Mouse (Mus musculus): ENCODE measurements around the gene Car2. TPM values are rescaled to one million over a fixed set of nuclear protein-coding genes. Genes with fewer than 3 reads are reported as not detected.

Car2 gene
- polyA plus RNA-seq, 1 experiment from 2014 or later = 105 TPM

DNA sequence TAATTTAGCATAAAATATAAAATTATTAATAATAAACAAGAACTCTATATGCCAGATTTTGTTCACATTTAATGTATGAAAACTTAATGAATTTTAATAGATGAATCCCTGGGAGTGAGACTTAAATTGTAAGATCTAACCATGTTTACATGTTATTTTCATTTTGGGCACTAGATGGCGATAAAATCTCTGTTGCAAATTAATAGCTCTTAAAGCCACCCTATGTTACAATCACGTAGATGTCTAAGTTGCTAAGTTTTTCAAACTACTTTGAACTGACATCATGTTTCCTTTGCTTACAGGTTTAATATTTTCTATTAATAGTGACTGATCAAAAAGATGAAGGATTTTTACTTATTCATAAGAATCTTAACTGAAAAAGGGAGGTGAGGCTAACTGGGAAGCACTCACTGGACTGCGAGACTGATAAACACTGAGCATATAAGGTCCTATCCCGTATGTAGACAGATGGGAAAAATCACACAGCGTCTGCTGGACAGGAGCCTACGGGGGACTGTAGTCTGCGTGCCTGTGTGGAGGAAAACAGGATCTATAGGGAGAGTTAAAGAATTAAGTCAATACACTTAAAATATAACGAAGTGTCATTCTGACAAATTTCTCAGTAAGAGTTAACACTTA is 11.6 kb upstream of the Car2 start:
- 49% methylated on average over 8 of the region's 8 CpGs for WGBS
- DNase-seq (ENCODE audit: low spot score) (peak; percentile 74), ATAC-seq (ENCODE audit: low FRiP score) (0 out of 2 replicates have a peak, but pooled peaks have one; percentile 25)
- Histone ChIP-seq H3K27ac (ENCODE audit: low read depth, low read length) (no peak overlapping the region), H3K4me2 (replicated peaks; ENCODE audit: low read depth, low read length) (no peak overlapping the region), H3K27me3 (ENCODE audit: control insufficient read depth, insufficient read depth, low read length) (no peaks in the 10 kb centered on the region), H3K9ac (ENCODE audit: low read depth, low read length) (no peak overlapping the region), H3K4me1 (replicated peaks; ENCODE audit: control insufficient read depth, insufficient read depth, low read length) (no peaks in the 10 kb centered on the region), H3K9me3 (ENCODE audit: control insufficient read depth, low read length) (no peaks in the 10 kb centered on the region), H3K36me3 (ENCODE audit: control insufficient read depth, insufficient read depth, low read length) (no peaks in the 10 kb centered on the region), H3K4me3 (ENCODE audit: low read depth, low read length) (no peak overlapping the region)

DNA sequence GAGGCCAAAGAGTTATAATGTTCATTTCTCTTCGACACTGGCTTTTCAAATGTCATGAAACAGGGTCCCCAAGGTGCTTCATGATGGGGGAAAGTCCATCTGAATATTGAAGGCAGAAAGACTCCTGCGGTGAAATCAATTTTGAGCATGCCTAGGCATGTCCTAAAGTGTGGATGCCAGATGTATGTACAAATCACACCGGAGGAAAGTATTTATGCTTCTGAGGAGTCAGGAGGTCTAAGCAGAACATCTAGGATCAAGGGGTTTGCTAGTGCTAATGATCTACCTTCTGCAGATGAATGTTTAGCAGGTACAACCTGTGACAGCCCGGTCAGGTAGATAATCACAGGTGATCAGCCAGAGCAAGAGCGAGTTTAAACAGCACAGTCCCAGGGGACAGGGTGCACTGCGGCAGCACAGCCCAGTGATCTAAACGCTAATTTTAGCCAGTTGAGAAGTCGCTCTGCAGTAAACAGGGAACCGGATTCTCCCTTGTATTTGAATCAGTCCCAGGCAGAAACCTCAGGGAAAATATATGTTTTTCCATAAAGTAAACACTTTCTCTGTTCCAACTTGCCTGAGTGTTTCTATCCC is 9.7 kb upstream of the Car2 start:
- WGBS = 74% methylated on average over 9 of the region's 9 CpGs
- ATAC-seq (ENCODE audit: low FRiP score) = no peak
- Histone ChIP-seq H3K27me3 (ENCODE audit: control insufficient read depth, insufficient read depth, low read length) (no peaks in the 10 kb centered on the region), H3K9ac (ENCODE audit: low read depth, low read length) (no peak overlapping the region), H3K27ac (ENCODE audit: low read depth, low read length) (no peak overlapping the region), H3K4me2 (replicated peaks; ENCODE audit: low read depth, low read length) (no peak overlapping the region), H3K36me3 (ENCODE audit: control insufficient read depth, insufficient read depth, low read length) (no peaks in the 10 kb centered on the region), H3K9me3 (ENCODE audit: control insufficient read depth, low read length) (no peaks in the 10 kb centered on the region), H3K4me1 (replicated peaks; ENCODE audit: control insufficient read depth, insufficient read depth, low read length) (no peaks in the 10 kb centered on the region), H3K4me3 (ENCODE audit: low read depth, low read length) (no peak overlapping the region)
- no peak for DNase-seq (ENCODE audit: low spot score)

DNA sequence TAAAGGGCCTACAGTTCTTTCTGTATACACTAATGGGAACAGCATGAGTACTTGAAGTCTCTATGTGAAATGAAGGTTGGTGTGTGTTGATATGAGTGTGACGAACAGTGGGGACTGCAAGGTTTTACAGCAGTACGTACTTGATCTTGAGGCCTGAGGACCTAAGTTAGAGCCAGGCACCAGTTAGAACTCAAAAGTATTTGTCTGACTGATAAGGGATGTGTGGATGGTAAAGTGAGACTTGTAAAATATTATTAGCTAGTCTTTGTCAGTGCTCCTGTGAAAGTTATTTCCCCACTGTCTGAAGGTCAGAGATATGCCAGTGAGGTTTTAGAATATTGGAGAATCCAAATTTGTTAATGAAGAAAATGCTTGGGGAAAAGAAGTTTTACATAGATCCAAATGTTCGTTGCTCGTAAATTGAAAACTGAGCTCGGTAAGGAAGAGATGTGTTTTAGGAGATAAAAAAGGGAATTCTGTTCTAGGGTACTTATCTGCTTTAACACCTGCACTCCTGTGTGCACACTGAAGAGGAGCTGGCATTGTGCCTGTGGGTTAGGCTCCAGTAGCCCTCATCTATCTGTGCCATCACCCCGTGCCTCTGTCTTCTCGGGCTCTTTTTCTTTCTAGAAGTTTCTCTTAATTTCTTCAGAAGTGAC is 8.7 kb upstream of the Car2 start:
- Histone ChIP-seq H3K9me3 (ENCODE audit: control insufficient read depth, low read length) (no peaks in the 10 kb centered on the region), H3K4me3 (ENCODE audit: low read depth, low read length) (no peak overlapping the region), H3K27me3 (ENCODE audit: control insufficient read depth, insufficient read depth, low read length) (no peaks in the 10 kb centered on the region), H3K9ac (ENCODE audit: low read depth, low read length) (no peak overlapping the region), H3K4me1 (replicated peaks; ENCODE audit: control insufficient read depth, insufficient read depth, low read length) (no peaks in the 10 kb centered on the region), H3K4me2 (replicated peaks; ENCODE audit: low read depth, low read length) (no peak overlapping the region), H3K36me3 (ENCODE audit: control insufficient read depth, insufficient read depth, low read length) (no peaks in the 10 kb centered on the region), H3K27ac (ENCODE audit: low read depth, low read length) (no peak overlapping the region)
- no peak for ATAC-seq (ENCODE audit: low FRiP score)
- no peak for DNase-seq (ENCODE audit: low spot score)
- 91% methylated on average over 7 of the region's 7 CpGs for WGBS

DNA sequence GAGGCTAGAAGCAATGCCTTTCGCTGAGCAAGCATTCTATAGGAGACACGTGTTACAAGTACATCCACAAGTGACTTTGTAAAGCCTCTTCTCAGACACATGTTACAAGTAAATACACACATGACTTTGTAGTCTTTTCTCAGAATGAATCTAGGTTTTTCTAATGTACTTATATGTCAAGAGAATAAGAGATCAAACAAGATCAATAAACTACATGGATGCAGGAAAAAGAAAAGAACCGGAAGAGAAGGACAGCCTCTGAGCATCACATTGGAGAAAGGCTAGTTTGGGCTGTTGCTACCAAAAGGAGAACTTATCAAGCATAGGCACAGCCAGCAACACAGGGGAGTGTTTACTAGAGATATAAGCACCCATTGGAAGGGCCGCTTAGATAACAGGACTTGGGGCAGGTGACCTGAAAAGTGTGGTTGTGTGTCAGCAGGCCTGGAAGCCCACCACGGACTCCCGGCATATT is 7.3 kb upstream of the Car2 start:
- Histone ChIP-seq H3K4me3 (ENCODE audit: low read depth, low read length) (no peak overlapping the region), H3K27me3 (ENCODE audit: control insufficient read depth, insufficient read depth, low read length) (no peaks in the 10 kb centered on the region), H3K9me3 (ENCODE audit: control insufficient read depth, low read length) (no peaks in the 10 kb centered on the region), H3K36me3 (ENCODE audit: control insufficient read depth, insufficient read depth, low read length) (no peaks in the 10 kb centered on the region), H3K4me1 (replicated peaks; ENCODE audit: control insufficient read depth, insufficient read depth, low read length) (no peaks in the 10 kb centered on the region), H3K9ac (ENCODE audit: low read depth, low read length) (no peak overlapping the region), H3K27ac (ENCODE audit: low read depth, low read length) (no peak overlapping the region), H3K4me2 (replicated peaks; ENCODE audit: low read depth, low read length) (no peak overlapping the region)
- WGBS = 78% methylated on average over 6 of the region's 6 CpGs
- no peak for ATAC-seq (ENCODE audit: low FRiP score)
- DNase-seq (ENCODE audit: low spot score) = no peak

DNA sequence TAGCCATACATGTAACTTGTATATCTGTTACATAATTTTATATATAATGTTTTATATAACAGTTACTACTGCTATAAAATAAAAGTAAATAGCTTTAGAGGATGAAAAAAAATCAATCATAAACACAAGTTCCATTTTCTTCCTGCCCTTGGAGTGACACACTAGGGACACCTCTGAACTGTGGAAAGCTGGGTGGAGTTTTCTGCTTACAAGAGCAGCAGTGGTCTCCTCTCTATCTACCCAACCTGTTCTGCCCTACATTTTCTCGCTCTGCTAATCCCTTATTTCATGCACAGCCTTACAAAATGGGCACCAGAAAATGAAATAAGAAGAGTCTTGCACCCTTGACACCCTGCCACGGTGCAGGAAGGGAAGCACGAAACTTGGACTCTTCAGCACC is 6.8 kb upstream of the Car2 start:
- H3K9ac ChIP-seq (ENCODE audit: low read depth, low read length) = no peak overlapping the region
- ATAC-seq (ENCODE audit: low FRiP score) (no peak), DNase-seq (ENCODE audit: low spot score) (no peak)
- H3K9me3 ChIP-seq (ENCODE audit: control insufficient read depth, low read length) = no peaks in the 10 kb centered on the region
- no peaks in the 10 kb centered on the region for H3K4me1 ChIP-seq (replicated peaks; ENCODE audit: control insufficient read depth, insufficient read depth, low read length)
- H3K4me2 ChIP-seq (replicated peaks; ENCODE audit: low read depth, low read length) = no peak overlapping the region
- no peaks in the 10 kb centered on the region for H3K36me3 ChIP-seq (ENCODE audit: control insufficient read depth, insufficient read depth, low read length)
- WGBS = 89% methylated on average over 3 of the region's 3 CpGs
- H3K27ac ChIP-seq (ENCODE audit: low read depth, low read length) = no peak overlapping the region
- H3K27me3 ChIP-seq (ENCODE audit: control insufficient read depth, insufficient read depth, low read length) = no peaks in the 10 kb centered on the region
- no peak overlapping the region for H3K4me3 ChIP-seq (ENCODE audit: low read depth, low read length)

DNA sequence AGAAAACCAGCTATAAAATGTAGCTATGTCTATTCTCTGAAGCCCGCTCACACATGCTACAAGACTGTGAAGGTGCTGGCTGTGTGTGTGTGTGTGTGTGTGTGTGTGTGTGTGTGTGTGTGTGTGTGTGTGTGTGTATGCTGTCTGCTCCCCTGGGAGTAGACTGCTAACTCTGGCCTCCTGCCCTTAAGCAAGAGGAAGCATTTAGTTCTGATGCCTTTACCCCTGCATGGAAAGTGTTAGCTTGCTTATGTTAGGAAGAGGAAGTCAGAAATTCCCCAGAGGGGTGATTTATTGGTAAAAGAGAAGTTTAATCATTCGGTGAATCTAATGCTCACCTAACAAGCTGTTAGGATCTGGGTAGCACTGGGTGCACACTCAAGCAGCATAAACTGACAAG is 5.8 kb upstream of the Car2 start:
- H3K27me3 ChIP-seq (ENCODE audit: control insufficient read depth, insufficient read depth, low read length) = no peaks in the 10 kb centered on the region
- H3K4me2 ChIP-seq (replicated peaks; ENCODE audit: low read depth, low read length) = no peak overlapping the region
- H3K36me3 ChIP-seq (ENCODE audit: control insufficient read depth, insufficient read depth, low read length) = no peaks in the 10 kb centered on the region
- H3K9me3 ChIP-seq (ENCODE audit: control insufficient read depth, low read length) = no peaks in the 10 kb centered on the region
- WGBS = 74% methylated on average over 2 of the region's 2 CpGs
- no peaks in the 10 kb centered on the region for H3K4me1 ChIP-seq (replicated peaks; ENCODE audit: control insufficient read depth, insufficient read depth, low read length)
- DNase-seq (ENCODE audit: low spot score) (no peak), ATAC-seq (ENCODE audit: low FRiP score) (no peak)
- no peak overlapping the region for H3K27ac ChIP-seq (ENCODE audit: low read depth, low read length)
- no peak overlapping the region for H3K9ac ChIP-seq (ENCODE audit: low read depth, low read length)
- no peak overlapping the region for H3K4me3 ChIP-seq (ENCODE audit: low read depth, low read length)

DNA sequence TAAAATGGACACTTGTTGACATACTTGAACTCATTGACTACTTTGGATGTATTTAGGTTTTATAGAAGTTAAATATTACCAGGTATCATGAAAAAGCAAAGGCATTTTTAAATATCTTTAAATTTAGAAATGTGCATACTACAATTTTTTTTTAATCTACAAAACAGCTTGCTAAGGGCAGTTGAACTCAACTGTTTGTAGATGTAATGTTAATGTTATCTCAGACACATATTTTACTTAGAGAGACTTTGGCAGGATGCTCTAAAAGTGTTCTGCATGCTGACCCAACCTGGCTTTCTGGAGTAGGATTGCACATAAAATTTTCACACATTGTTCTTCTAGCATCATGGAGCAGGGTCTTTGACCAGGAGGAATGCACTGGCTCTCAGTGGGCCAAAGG is 4.1 kb upstream of the Car2 start:
- no peak for ATAC-seq (ENCODE audit: low FRiP score)
- H3K4me3 ChIP-seq (ENCODE audit: low read depth, low read length) = no peak overlapping the region
- no peaks in the 10 kb centered on the region for H3K9me3 ChIP-seq (ENCODE audit: control insufficient read depth, low read length)
- no peaks in the 10 kb centered on the region for H3K36me3 ChIP-seq (ENCODE audit: control insufficient read depth, insufficient read depth, low read length)
- H3K4me2 ChIP-seq (replicated peaks; ENCODE audit: low read depth, low read length) = no peak overlapping the region
- H3K9ac ChIP-seq (ENCODE audit: low read depth, low read length) = no peak overlapping the region
- no peak for DNase-seq (ENCODE audit: low spot score)
- no peak overlapping the region for H3K27ac ChIP-seq (ENCODE audit: low read depth, low read length)
- H3K27me3 ChIP-seq (ENCODE audit: control insufficient read depth, insufficient read depth, low read length) = peaks cover 4% of the 10 kb centered on the region; the same call in 1 of the 2 replicates
- no peaks in the 10 kb centered on the region for H3K4me1 ChIP-seq (replicated peaks; ENCODE audit: control insufficient read depth, insufficient read depth, low read length)

DNA sequence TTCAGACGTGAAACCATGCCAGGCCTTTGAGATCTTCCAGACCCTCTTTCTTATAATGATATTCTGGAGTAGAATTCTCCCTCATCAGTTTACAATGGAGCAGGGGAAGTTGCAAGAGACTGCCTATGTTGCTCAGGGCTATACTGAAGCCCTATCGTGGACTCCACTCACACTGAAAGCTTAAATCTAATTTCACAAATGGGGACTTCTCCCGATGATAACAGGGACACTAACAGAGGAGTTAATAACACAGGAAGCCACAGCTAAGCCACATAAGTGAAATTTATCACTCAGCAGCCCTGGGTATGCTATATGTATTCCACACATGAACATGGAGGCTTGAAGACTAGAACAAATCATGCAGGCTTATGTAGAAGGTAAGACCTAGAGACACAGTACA is 3.3 kb upstream of the Car2 start:
- WGBS = 77% methylated on average over 3 of the region's 3 CpGs
- no peak for ATAC-seq (ENCODE audit: low FRiP score)

DNA sequence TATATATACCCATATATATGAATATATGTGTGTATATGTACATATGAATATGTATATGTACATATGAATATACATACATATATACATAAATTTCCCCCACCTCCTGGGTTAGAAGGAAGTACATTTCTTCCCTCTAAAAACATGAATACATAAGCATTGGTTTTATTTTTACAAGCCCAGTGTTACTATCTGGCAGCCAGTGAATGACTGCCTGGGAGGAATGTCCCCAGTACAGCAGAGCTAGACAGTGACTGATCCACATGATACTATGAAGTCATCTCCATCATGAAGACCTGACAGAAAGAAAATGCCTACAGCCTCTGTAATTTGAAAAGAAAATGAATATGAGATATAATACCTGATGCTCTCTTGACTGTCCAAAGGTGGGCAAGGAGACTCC is 1.2 kb upstream of the Car2 start:
- Histone ChIP-seq H3K4me3 (ENCODE audit: low read depth, low read length) (no peak overlapping the region), H3K4me1 (replicated peaks; ENCODE audit: control insufficient read depth, insufficient read depth, low read length) (no peaks in the 10 kb centered on the region), H3K27ac (ENCODE audit: low read depth, low read length) (no peak overlapping the region), H3K27me3 (ENCODE audit: control insufficient read depth, insufficient read depth, low read length) (peaks cover 4% of the 10 kb centered on the region; the same call in 1 of the 2 replicates), H3K36me3 (ENCODE audit: control insufficient read depth, insufficient read depth, low read length) (no peaks in the 10 kb centered on the region), H3K9me3 (ENCODE audit: control insufficient read depth, low read length) (no peaks in the 10 kb centered on the region), H3K4me2 (replicated peaks; ENCODE audit: low read depth, low read length) (no peak overlapping the region), H3K9ac (ENCODE audit: low read depth, low read length) (no peak overlapping the region)
- DNase-seq (ENCODE audit: low spot score) (no peak), ATAC-seq (ENCODE audit: low FRiP score) (no peak)

More for the DNA sequence above, 3.3 kb upstream of the Car2 start:
- no peaks in the 10 kb centered on the region for H3K36me3 ChIP-seq (ENCODE audit: control insufficient read depth, insufficient read depth, low read length)
- no peak for DNase-seq (ENCODE audit: low spot score)
- peaks cover 4% of the 10 kb centered on the region; the same call in 1 of the 2 replicates for H3K27me3 ChIP-seq (ENCODE audit: control insufficient read depth, insufficient read depth, low read length)
- H3K4me3 ChIP-seq (ENCODE audit: low read depth, low read length) = no peak overlapping the region
- H3K4me2 ChIP-seq (replicated peaks; ENCODE audit: low read depth, low read length) = no peak overlapping the region
- H3K9ac ChIP-seq (ENCODE audit: low read depth, low read length) = no peak overlapping the region
- no peak overlapping the region for H3K27ac ChIP-seq (ENCODE audit: low read depth, low read length)
- H3K9me3 ChIP-seq (ENCODE audit: control insufficient read depth, low read length) = no peaks in the 10 kb centered on the region
- H3K4me1 ChIP-seq (replicated peaks; ENCODE audit: control insufficient read depth, insufficient read depth, low read length) = no peaks in the 10 kb centered on the region
